In genomic region chr7:38107371-38108259, GRCm38 (mm10) we compare ENCODE assay signal across 8 mouse cellular contexts. TPM values are rescaled to one million over a fixed set of nuclear protein-coding genes. Genes with fewer than 3 reads are reported as not detected.
A peak's percentile ranks its signal among the peaks of the same experiment; 100 is the strongest.
DNase-seq lines count a peak whose midpoint lies in the region; ATAC-seq and TF ChIP-seq lines count a peak whose summit lies in the region.

Ccne1 (minus strand) TSS chr7:38107534.

- 0 out of 2 replicates have a peak within 1 kb of the TSS, but pooled peaks have one; percentile 21 for H3K27ac ChIP-seq in hindbrain, embryonic 15.5 days (replicated peaks)

- POLR2A ChIA-PET in Patski (lab: Charles Lee): interaction anchor here (0.7 to 0.8 kb wide), 2 partner anchors 23 to 120 kb away, joined by 3 to 5 read pairs; no protein-coding TSS in a partner anchor

- in situ Hi-C loops in Patski (cut with MboI; ENCODE audit: low pct_unique_long_range_greater_than_20kb): no loop called here

- under 1% methylated on average over 78 of the region's 102 CpGs for WGBS in hindbrain, embryonic 15.5 days

- no peaks in the 10 kb centered on the region for H3K27me3 ChIP-seq in Patski
- no peaks in the 10 kb centered on the region for H3K27me3 ChIP-seq in hindbrain, embryonic 15.5 days

- DNase-seq in Patski (ENCODE audit: low read depth, low spot score): peak; percentile 55
- peak; percentile 99 to 100 for DNase-seq in cerebellum, postnatal 14 days
- peak; percentile 97 to 99 for DNase-seq in frontal cortex, postnatal 25 days (ENCODE audit: low spot score in 2 of 2)
- peak; percentile 95 for DNase-seq in left cerebral cortex, adult 11 months (ENCODE audit: low spot score)
- DNase-seq in lung, postnatal 4 days: peak; percentile 98 to 100
- peak; percentile 93 for DNase-seq in retina, postnatal 7 days (ENCODE audit: low read depth, low spot score)
- DNase-seq in urinary bladder, adult 2 months (ENCODE audit: low spot score): peak; percentile 98

- H3K4me3 ChIP-seq in hindbrain, embryonic 15.5 days: peak within 1 kb of the TSS; percentile 86

- H3K9ac ChIP-seq in hindbrain, embryonic 15.5 days: peak within 1 kb of the TSS; percentile 79

- TF ChIP-seq CTCF in Patski (IDR thresholded peaks at IDR 0.05): no peak

- H3K4me1 ChIP-seq in hindbrain, embryonic 15.5 days (replicated peaks): peaks cover 13% of the 10 kb centered on the region

- peak; percentile 97 for ATAC-seq in Patski
- ATAC-seq in hindbrain, embryonic 15.5 days (ENCODE audit: low FRiP score, low read depth): peak; percentile 94

- CTCF ChIA-PET in Patski (lab: Charles Lee): no interaction called here

- H3K4me2 ChIP-seq in hindbrain, embryonic 15.5 days: peak within 1 kb of the TSS; percentile 97

- H3K9me3 ChIP-seq in hindbrain, embryonic 15.5 days: no peaks in the 10 kb centered on the region

- H3K36me3 ChIP-seq in hindbrain, embryonic 15.5 days: no peaks in the 10 kb centered on the region

RNA-seq across cellular contexts. Expression of gene Ccne1, which starts in this region (rescaled TPM):
- polyA plus RNA-seq in Patski (2021): 17.9 TPM
- polyA plus RNA-seq in hindbrain, embryonic 15.5 days (2015; fragmentation: Nextera tagmentation; extraction: Ambion mirVana): 19.4 and 20.4 TPM in 2 replicates
- 3.1 and 3.6 TPM in 2 replicates for polyA plus RNA-seq in urinary bladder, adult 2 months (2012; rRNA removed)

Comparison
In these comparisons a context has a peak if more than half of its experiments do, and no peak if none do; other contexts are left out.
1. Peak in every context shown above with its lines: DNase-seq, ATAC-seq, H3K4me3 ChIP-seq and H3K27ac ChIP-seq.